Mouse (Mus musculus) limb, embryonic 12.5 days (tissue): ENCODE data around the gene Me1. TPM values are rescaled to one million over a fixed set of nuclear protein-coding genes. Genes with fewer than 3 reads are reported as not detected.
A peak's percentile ranks its signal among the peaks of the same experiment; 100 is the strongest.

ENCODE experiments used
- ATAC-seq: fragments of 200-750 bp; cut with Nextera tagmentation; 2 replicates; pipeline ENCODE4 v1.8.0; 2017; ENCODE audit warnings: low read depth, moderate TSS enrichment; ENCODE audit not compliant: insufficient number of reproducible peaks, insufficient read depth, low FRiP score, low TSS enrichment
- H3K27ac ChIP-seq: fragments of 300-500 bp; sonication (generic); 2 replicates; pipeline ENCODE4 v1.5.1; 2016; ENCODE audit warnings: mild to moderate bottlenecking, moderate library complexity
- H3K27me3 ChIP-seq: fragments of 300-500 bp; sonication (generic); 2 replicates; pipeline ENCODE4 v1.6.1; 2016; ENCODE audit warnings: mild to moderate bottlenecking, moderate library complexity
- H3K36me3 ChIP-seq: fragments of 300-500 bp; sonication (generic); 2 replicates; pipeline ENCODE4 v1.6.1; 2016; ENCODE audit warnings: mild to moderate bottlenecking, moderate library complexity
- H3K4me1 ChIP-seq: fragments of 300-500 bp; sonication (generic); replicated peaks from 2 replicates; pipeline ENCODE4 v1.6.1; 2016
- H3K4me2 ChIP-seq: fragments of 300-500 bp; sonication (generic); 2 replicates; pipeline ENCODE4 v1.6.1; 2016; ENCODE audit warnings: mild to moderate bottlenecking, moderate library complexity
- H3K4me3 ChIP-seq: fragments of 300-500 bp; sonication (generic); replicated peaks from 2 replicates; pipeline ENCODE4 v1.5.1; 2016; ENCODE audit warnings: mild to moderate bottlenecking
- H3K9ac ChIP-seq: fragments of 300-500 bp; sonication (generic); replicated peaks from 2 replicates; pipeline ENCODE4 v1.6.1; 2016; ENCODE audit warnings: mild to moderate bottlenecking, moderate library complexity
- H3K9me3 ChIP-seq: fragments of 300-500 bp; sonication (generic); 2 replicates; pipeline ENCODE4 v1.6.1; 2016; ENCODE audit warnings: mild to moderate bottlenecking, moderate library complexity
- WGBS: fragments of 180-500 bp; shearing (Covaris S2); methylation state at CpG from one replicate; pipeline ENCODE4 v1.1.7; 2016; 5-methylcytosine and 5-hydroxymethylcytosine counted together
- polyA plus RNA-seq: library from polyadenylated mRNA; unstranded; fragments of >200 nt; fragmentation: Nextera tagmentation; extraction: Ambion mirVana; gene quantifications from 2 replicates; pipeline ENCODE4 v1.2.1, GENCODE M21; 2016

Gene Me1
- polyA plus RNA-seq, 1 experiment from 2014 or later, result 16.8 TPM

GRCm38 (mm10) chr9:86708921-86709320 lies 13.2 kb upstream of the Me1 start:
- Histone ChIP-seq H3K4me1 (no peaks in the 10 kb centered on the region), H3K4me2 (no peak overlapping the region), H3K27me3 (no peaks in the 10 kb centered on the region), H3K4me3 (no peak overlapping the region), H3K9me3 (no peaks in the 10 kb centered on the region), H3K27ac (no peak overlapping the region), H3K9ac (no peak overlapping the region), H3K36me3 (no peaks in the 10 kb centered on the region)
- ATAC-seq, result no peak
- 73% methylated on average over 6 of the region's 6 CpGs for WGBS

- Histone ChIP-seq H3K27ac (no peak overlapping the region), H3K4me3 (no peak overlapping the region), H3K36me3 (no peaks in the 10 kb centered on the region), H3K4me2 (no peak overlapping the region), H3K9ac (no peak overlapping the region), H3K27me3 (no peaks in the 10 kb centered on the region), H3K9me3 (no peaks in the 10 kb centered on the region), H3K4me1 (no peaks in the 10 kb centered on the region)
- ATAC-seq, result no peak
- 77% methylated on average over 1 of the region's 1 CpGs for WGBS
Observed at GRCm38 (mm10) chr9:86707431-86707830, 11.7 kb upstream of the Me1 start.

GRCm38 (mm10) chr9:86701844-86702243 lies 6.1 kb upstream of the Me1 start:
- no peak overlapping the region for H3K4me2 ChIP-seq
- no peak for ATAC-seq
- H3K9ac ChIP-seq, result no peak overlapping the region
- no peaks in the 10 kb centered on the region for H3K36me3 ChIP-seq
- H3K27ac ChIP-seq, result peak overlapping the region; percentile 71
- H3K4me3 ChIP-seq, result no peak overlapping the region
- no peaks in the 10 kb centered on the region for H3K27me3 ChIP-seq
- no peaks in the 10 kb centered on the region for H3K9me3 ChIP-seq
- H3K4me1 ChIP-seq, result peaks cover 4% of the 10 kb centered on the region; the same call in 1 of the 2 replicates
- WGBS, result 32% methylated on average over 2 of the region's 2 CpGs

- no peak overlapping the region for H3K9ac ChIP-seq
- H3K27ac ChIP-seq, result peak overlapping the region; percentile 51
- H3K4me1 ChIP-seq, result peaks cover 4% of the 10 kb centered on the region; the same call in 1 of the 2 replicates
- no peak overlapping the region for H3K4me3 ChIP-seq
- no peaks in the 10 kb centered on the region for H3K9me3 ChIP-seq
- no peak overlapping the region for H3K4me2 ChIP-seq
- 0 out of 2 replicates have a peak, but pooled peaks have one; percentile 50 for ATAC-seq
- no peaks in the 10 kb centered on the region for H3K36me3 ChIP-seq
- H3K27me3 ChIP-seq, result no peaks in the 10 kb centered on the region
- WGBS, result 26% methylated on average over 5 of the region's 5 CpGs
Observed at GRCm38 (mm10) chr9:86701264-86701663, 5.5 kb upstream of the Me1 start.

- Histone ChIP-seq H3K4me1 (peaks cover 3% of the 10 kb centered on the region; the same call in 1 of the 2 replicates), H3K4me2 (peak overlapping the region; percentile 78), H3K9ac (peak overlapping the region; percentile 81), H3K9me3 (no peaks in the 10 kb centered on the region), H3K36me3 (no peaks in the 10 kb centered on the region), H3K4me3 (peak overlapping the region; percentile 73), H3K27me3 (no peaks in the 10 kb centered on the region; the same call in 1 of the 2 replicates), H3K27ac (peak overlapping the region; percentile 35; the same call in 1 of the 2 replicates)
- ATAC-seq, result peak; percentile 58; the same call in 1 of the 2 replicates
- WGBS, result 0% methylated on average over 41 of the region's 56 CpGs
Observed at GRCm38 (mm10) chr9:86695199-86695817, 445 bp downstream of the Me1 start.

GRCm38 (mm10) chr9:86694644-86695043 lies 1.1 kb downstream of the Me1 start:
- peak overlapping the region; percentile 78 for H3K4me2 ChIP-seq
- WGBS, result 92% methylated on average over 7 of the region's 7 CpGs
- H3K4me3 ChIP-seq, result no peak overlapping the region; the same call in 1 of the 2 replicates

GRCm38 (mm10) chr9:86693935-86694334 lies 1.8 kb downstream of the Me1 start:
- no peak overlapping the region for H3K9ac ChIP-seq
- H3K4me1 ChIP-seq, result 0 out of 2 replicates have a peak, but pooled peaks cover 3% of the 10 kb centered on the region
- no peak for ATAC-seq
- 89% methylated on average over 6 of the region's 6 CpGs for WGBS
- H3K36me3 ChIP-seq, result no peaks in the 10 kb centered on the region
- H3K9me3 ChIP-seq, result no peaks in the 10 kb centered on the region
- no peak overlapping the region for H3K4me2 ChIP-seq
- no peaks in the 10 kb centered on the region; the same call in 1 of the 2 replicates for H3K27me3 ChIP-seq
- H3K4me3 ChIP-seq, result no peak overlapping the region
- H3K27ac ChIP-seq, result no peak overlapping the region

More at GRCm38 (mm10) chr9:86694644-86695043, 1.1 kb downstream of the Me1 start:
- Histone ChIP-seq H3K27ac (no peak overlapping the region), H3K9ac (no peak overlapping the region), H3K4me1 (0 out of 2 replicates have a peak, but pooled peaks cover 3% of the 10 kb centered on the region), H3K27me3 (no peaks in the 10 kb centered on the region; the same call in 1 of the 2 replicates), H3K36me3 (no peaks in the 10 kb centered on the region), H3K9me3 (no peaks in the 10 kb centered on the region)
- ATAC-seq, result no peak

- ATAC-seq, result no peak
- Histone ChIP-seq H3K4me3 (no peak overlapping the region), H3K4me1 (0 out of 2 replicates have a peak, but pooled peaks cover 3% of the 10 kb centered on the region), H3K4me2 (no peak overlapping the region), H3K27me3 (no peaks in the 10 kb centered on the region; the same call in 1 of the 2 replicates), H3K27ac (no peak overlapping the region), H3K9ac (no peak overlapping the region), H3K9me3 (no peaks in the 10 kb centered on the region), H3K36me3 (no peaks in the 10 kb centered on the region)
- WGBS, result 70% methylated on average over 3 of the region's 3 CpGs
Observed at GRCm38 (mm10) chr9:86692676-86693075, 3.1 kb downstream of the Me1 start.

- Histone ChIP-seq H3K4me2 (no peak overlapping the region), H3K27ac (no peak overlapping the region), H3K4me3 (no peak overlapping the region), H3K9me3 (no peaks in the 10 kb centered on the region), H3K9ac (no peak overlapping the region), H3K36me3 (no peaks in the 10 kb centered on the region), H3K4me1 (0 out of 2 replicates have a peak, but pooled peaks cover 3% of the 10 kb centered on the region), H3K27me3 (no peaks in the 10 kb centered on the region; the same call in 1 of the 2 replicates)
- ATAC-seq, result no peak
- 79% methylated on average over 5 of the region's 5 CpGs for WGBS
Observed at GRCm38 (mm10) chr9:86692251-86692650, 3.5 kb downstream of the Me1 start.

- no peaks in the 10 kb centered on the region for H3K36me3 ChIP-seq
- no peak overlapping the region for H3K4me3 ChIP-seq
- H3K4me2 ChIP-seq, result no peak overlapping the region
- 0 out of 2 replicates have a peak, but pooled peaks cover 3% of the 10 kb centered on the region for H3K4me1 ChIP-seq
- no peak overlapping the region for H3K9ac ChIP-seq
- ATAC-seq, result no peak
- WGBS, result 90% methylated on average over 3 of the region's 3 CpGs
- H3K9me3 ChIP-seq, result no peaks in the 10 kb centered on the region
- H3K27me3 ChIP-seq, result no peaks in the 10 kb centered on the region; the same call in 1 of the 2 replicates
- no peak overlapping the region for H3K27ac ChIP-seq
Observed at GRCm38 (mm10) chr9:86691101-86691500, 4.7 kb downstream of the Me1 start.

- no peaks in the 10 kb centered on the region for H3K27me3 ChIP-seq
- H3K4me2 ChIP-seq, result 0 out of 2 replicates have a peak overlapping the region, but pooled peaks have one; percentile 8
- H3K4me3 ChIP-seq, result no peak overlapping the region
- WGBS, result 53% methylated on average over 8 of the region's 8 CpGs
- ATAC-seq, result 0 out of 2 replicates have a peak, but pooled peaks have one; percentile 35
- H3K9me3 ChIP-seq, result no peaks in the 10 kb centered on the region
- H3K9ac ChIP-seq, result no peak overlapping the region
- no peaks in the 10 kb centered on the region for H3K36me3 ChIP-seq
- H3K27ac ChIP-seq, result peak overlapping the region; percentile 80
- peaks cover 15% of the 10 kb centered on the region for H3K4me1 ChIP-seq
Observed at GRCm38 (mm10) chr9:86683713-86684209, 12.0 kb downstream of the Me1 start.
